In genomic region chr17:24208641-24209042, GRCm38 (mm10) we compare ENCODE assay signal across 8 mouse cellular contexts. TPM values are rescaled to one million over a fixed set of nuclear protein-coding genes. Genes with fewer than 3 reads are reported as not detected.
DNase-seq lines count a peak whose midpoint lies in the region; ATAC-seq lines count a peak whose summit lies in the region.

No protein-coding gene starts in this region.

- H3K9me3 ChIP-seq in heart, embryonic 11.5 days (replicated peaks; ENCODE audit: control insufficient read depth, low read length) = no peaks in the 10 kb centered on the region
- no peaks in the 10 kb centered on the region for H3K9me3 ChIP-seq in heart, embryonic 13.5 days
- no peaks in the 10 kb centered on the region for H3K9me3 ChIP-seq in limb, embryonic 11.5 days (ENCODE audit: control insufficient read depth, low read length)
- H3K9me3 ChIP-seq in neural tube, embryonic 12.5 days = no peaks in the 10 kb centered on the region

- no peak; the same call in 1 of the 2 replicates for ATAC-seq in heart, embryonic 11.5 days (replicated peaks; ENCODE audit: insufficient number of reproducible peaks, low FRiP score, low TSS enrichment)
- no peak for ATAC-seq in heart, embryonic 13.5 days (ENCODE audit: extremely low read depth, insufficient number of reproducible peaks, low FRiP score, low TSS enrichment)
- ATAC-seq in limb, embryonic 11.5 days (ENCODE audit: insufficient number of reproducible peaks, low FRiP score, low TSS enrichment, low read depth) = 0 out of 2 replicates have a peak, but pooled peaks have one; percentile 0
- 0 out of 2 replicates have a peak, but pooled peaks have one; percentile 1 for ATAC-seq in neural tube, embryonic 12.5 days (ENCODE audit: low FRiP score, low read depth)
- no peak for ATAC-seq in CD4-positive, CD25-positive, alpha-beta regulatory T cell, adult 4 months

- peaks cover 32% of the 10 kb centered on the region for H3K27me3 ChIP-seq in heart, embryonic 11.5 days (ENCODE audit: control insufficient read depth, insufficient read depth, low read length)
- peaks cover 51% of the 10 kb centered on the region for H3K27me3 ChIP-seq in heart, embryonic 13.5 days (replicated peaks)
- peaks cover 3% of the 10 kb centered on the region; the same call in 1 of the 2 replicates for H3K27me3 ChIP-seq in limb, embryonic 11.5 days (ENCODE audit: control insufficient read depth, insufficient read depth, low read length)
- H3K27me3 ChIP-seq in neural tube, embryonic 12.5 days (replicated peaks) = peaks cover 25% of the 10 kb centered on the region

- no peak for DNase-seq in heart, adult 18-20 months
- DNase-seq in cerebellum, postnatal 10 days = peak; percentile 63 to 68
- DNase-seq in limb, embryonic 11.5 days (ENCODE audit: low spot score) = peak; percentile 74
- no peak for DNase-seq in right cerebral cortex, postnatal 14 days

- peak overlapping the region; percentile 66 for H3K9ac ChIP-seq in heart, embryonic 11.5 days (ENCODE audit: low read depth, low read length)
- H3K9ac ChIP-seq in heart, embryonic 13.5 days = peak overlapping the region; percentile 83
- peak overlapping the region; percentile 78 for H3K9ac ChIP-seq in limb, embryonic 11.5 days (ENCODE audit: low read length)
- peak overlapping the region; percentile 80 for H3K9ac ChIP-seq in neural tube, embryonic 12.5 days

- peaks cover 61% of the 10 kb centered on the region for H3K4me1 ChIP-seq in heart, embryonic 11.5 days (ENCODE audit: control insufficient read depth, insufficient read depth, low read length)
- peaks cover 82% of the 10 kb centered on the region for H3K4me1 ChIP-seq in heart, embryonic 13.5 days
- H3K4me1 ChIP-seq in limb, embryonic 11.5 days (ENCODE audit: control insufficient read depth, insufficient read depth, low read length) = peaks cover 64% of the 10 kb centered on the region
- H3K4me1 ChIP-seq in neural tube, embryonic 12.5 days = peaks cover 81% of the 10 kb centered on the region

- no peaks in the 10 kb centered on the region for H3K36me3 ChIP-seq in heart, embryonic 11.5 days (ENCODE audit: control insufficient read depth, insufficient read depth, low read length)
- H3K36me3 ChIP-seq in heart, embryonic 13.5 days = no peaks in the 10 kb centered on the region
- no peaks in the 10 kb centered on the region for H3K36me3 ChIP-seq in limb, embryonic 11.5 days (ENCODE audit: control insufficient read depth, insufficient read depth, low read length)
- no peaks in the 10 kb centered on the region for H3K36me3 ChIP-seq in neural tube, embryonic 12.5 days

- H3K27ac ChIP-seq in heart, embryonic 11.5 days (ENCODE audit: low read depth, low read length) = peak overlapping the region; percentile 48
- H3K27ac ChIP-seq in heart, embryonic 13.5 days (replicated peaks) = peak overlapping the region; percentile 67
- peak overlapping the region; percentile 88 for H3K27ac ChIP-seq in limb, embryonic 11.5 days (replicated peaks; ENCODE audit: low read depth, low read length)
- H3K27ac ChIP-seq in neural tube, embryonic 12.5 days = peak overlapping the region; percentile 62

- 3% methylated on average over 29 of the region's 29 CpGs for WGBS in heart, embryonic 11.5 days (ENCODE audit: insufficient replicate concordance)
- WGBS in heart, embryonic 13.5 days = 3% methylated on average over 29 of the region's 29 CpGs
- WGBS in limb, embryonic 11.5 days = under 1% methylated on average over 29 of the region's 29 CpGs
- WGBS in neural tube, embryonic 12.5 days = 2% methylated on average over 29 of the region's 29 CpGs

- peak overlapping the region; percentile 44 for H3K4me3 ChIP-seq in heart, embryonic 11.5 days (ENCODE audit: low read depth, low read length)
- H3K4me3 ChIP-seq in heart, embryonic 13.5 days = peak overlapping the region; percentile 73
- H3K4me3 ChIP-seq in limb, embryonic 11.5 days (ENCODE audit: low read depth, low read length) = peak overlapping the region; percentile 62
- peak overlapping the region; percentile 50 for H3K4me3 ChIP-seq in neural tube, embryonic 12.5 days

- peak overlapping the region; percentile 97 for H3K4me2 ChIP-seq in heart, embryonic 11.5 days
- H3K4me2 ChIP-seq in heart, embryonic 13.5 days = peak overlapping the region; percentile 85
- peak overlapping the region; percentile 86 for H3K4me2 ChIP-seq in limb, embryonic 11.5 days (ENCODE audit: low read depth, severe bottlenecking)
- H3K4me2 ChIP-seq in neural tube, embryonic 12.5 days (replicated peaks) = peak overlapping the region; percentile 93

RNA-seq across cellular contexts. Expression of gene Ntn3, which starts 0.7 kb away (rescaled TPM):
- polyA plus RNA-seq in heart, embryonic 11.5 days (2014; fragmentation: Nextera tagmentation; extraction: Ambion mirVana) = 2.0 TPM in 2 replicates
- under 1 TPM; 0.67 to 0.72 TPM for total RNA-seq in heart, adult 18-20 months (2021)
- 1.9 and 2.0 TPM in 2 replicates for polyA plus RNA-seq in heart, embryonic 13.5 days (2015; fragmentation: Nextera tagmentation; extraction: Ambion mirVana)
- polyA plus RNA-seq in limb, embryonic 11.5 days (2014; fragmentation: Nextera tagmentation; extraction: Ambion mirVana) = 9.2 and 9.5 TPM in 2 replicates
- polyA plus RNA-seq in neural tube, embryonic 12.5 days (2016; fragmentation: Nextera tagmentation; extraction: Ambion mirVana) = 9.0 and 10.6 TPM in 2 replicates
- under 1 TPM in 1 of 2 experiments, not detected in 1; 0.07 TPM for polyA plus RNA-seq in CD4-positive, CD25-positive, alpha-beta regulatory T cell, adult 4 months (2017; shearing (Covaris generic))

RNA-seq across cellular contexts. Expression of gene Tbc1d24, which starts 3.3 kb away (rescaled TPM):
- 4.0 and 5.2 TPM in 2 replicates for polyA plus RNA-seq in heart, embryonic 11.5 days (2014; fragmentation: Nextera tagmentation; extraction: Ambion mirVana)
- total RNA-seq in heart, adult 18-20 months (2021) = 10 to 100 TPM; 12.3 to 14.4 TPM
- polyA plus RNA-seq in heart, embryonic 13.5 days (2015; fragmentation: Nextera tagmentation; extraction: Ambion mirVana) = 4.2 and 5.2 TPM in 2 replicates
- 5.0 and 5.2 TPM in 2 replicates for polyA plus RNA-seq in limb, embryonic 11.5 days (2014; fragmentation: Nextera tagmentation; extraction: Ambion mirVana)
- polyA plus RNA-seq in neural tube, embryonic 12.5 days (2016; fragmentation: Nextera tagmentation; extraction: Ambion mirVana) = 12.4 and 13.0 TPM in 2 replicates
- polyA plus RNA-seq in CD4-positive, CD25-positive, alpha-beta regulatory T cell, adult 4 months (2017; shearing (Covaris generic)) = under 1 TPM; 0.47 to 0.62 TPM

RNA-seq across cellular contexts. Expression of gene Tedc2, which starts 12.0 kb away (rescaled TPM):
- 7.0 and 7.6 TPM in 2 replicates for polyA plus RNA-seq in heart, embryonic 11.5 days (2014; fragmentation: Nextera tagmentation; extraction: Ambion mirVana)
- 1 to 10 TPM; 1.9 to 3.0 TPM for total RNA-seq in heart, adult 18-20 months (2021)
- polyA plus RNA-seq in heart, embryonic 13.5 days (2015; fragmentation: Nextera tagmentation; extraction: Ambion mirVana) = 6.2 and 7.0 TPM in 2 replicates
- polyA plus RNA-seq in limb, embryonic 11.5 days (2014; fragmentation: Nextera tagmentation; extraction: Ambion mirVana) = 21.9 and 23.4 TPM in 2 replicates
- polyA plus RNA-seq in neural tube, embryonic 12.5 days (2016; fragmentation: Nextera tagmentation; extraction: Ambion mirVana) = 13.5 and 14.2 TPM in 2 replicates
- 10 to 100 TPM in 1 of 2 experiments, 1 to 10 TPM in 1; 8.9 to 17.5 TPM for polyA plus RNA-seq in CD4-positive, CD25-positive, alpha-beta regulatory T cell, adult 4 months (2017; shearing (Covaris generic))

RNA-seq across cellular contexts. Expression of gene Atp6v0c, which starts 39.1 kb away (rescaled TPM):
- polyA plus RNA-seq in heart, embryonic 11.5 days (2014; fragmentation: Nextera tagmentation; extraction: Ambion mirVana) = 552 and 561 TPM in 2 replicates
- total RNA-seq in heart, adult 18-20 months (2021) = 100 to 1,000 TPM; 241 to 255 TPM
- 544 and 567 TPM in 2 replicates for polyA plus RNA-seq in heart, embryonic 13.5 days (2015; fragmentation: Nextera tagmentation; extraction: Ambion mirVana)
- 391 and 434 TPM in 2 replicates for polyA plus RNA-seq in limb, embryonic 11.5 days (2014; fragmentation: Nextera tagmentation; extraction: Ambion mirVana)
- 671 and 684 TPM in 2 replicates for polyA plus RNA-seq in neural tube, embryonic 12.5 days (2016; fragmentation: Nextera tagmentation; extraction: Ambion mirVana)
- 100 to 1,000 TPM; 213 to 271 TPM for polyA plus RNA-seq in CD4-positive, CD25-positive, alpha-beta regulatory T cell, adult 4 months (2017; shearing (Covaris generic))

RNA-seq across cellular contexts. Expression of gene Ccnf, which starts 42.6 kb away (rescaled TPM):
- polyA plus RNA-seq in heart, embryonic 11.5 days (2014; fragmentation: Nextera tagmentation; extraction: Ambion mirVana) = 47.4 and 55.2 TPM in 2 replicates
- total RNA-seq in heart, adult 18-20 months (2021) = under 1 TPM; 0.62 to 0.65 TPM
- polyA plus RNA-seq in heart, embryonic 13.5 days (2015; fragmentation: Nextera tagmentation; extraction: Ambion mirVana) = 37.2 and 38.4 TPM in 2 replicates
- polyA plus RNA-seq in limb, embryonic 11.5 days (2014; fragmentation: Nextera tagmentation; extraction: Ambion mirVana) = 103 and 108 TPM in 2 replicates
- polyA plus RNA-seq in neural tube, embryonic 12.5 days (2016; fragmentation: Nextera tagmentation; extraction: Ambion mirVana) = 53.5 and 54.8 TPM in 2 replicates
- 1 to 10 TPM; 4.1 to 6.6 TPM for polyA plus RNA-seq in CD4-positive, CD25-positive, alpha-beta regulatory T cell, adult 4 months (2017; shearing (Covaris generic))

Comparison
In these comparisons a context has a peak if more than half of its experiments do, and no peak if none do; other contexts are left out.
1. ATAC-seq: peak in limb, embryonic 11.5 days (single experiment) and neural tube, embryonic 12.5 days (single experiment); none in heart, embryonic 11.5 days (single experiment), heart, embryonic 13.5 days (single experiment) and CD4-positive, CD25-positive, alpha-beta regulatory T cell, adult 4 months (single experiment).
2. DNase-seq: peak in cerebellum, postnatal 10 days (2 of 2) and limb, embryonic 11.5 days (single experiment); none in heart, adult 18-20 months (0 of 2) and right cerebral cortex, postnatal 14 days (single experiment).
3. Peak in every context shown above with its lines, with median percentiles within 50 percentile points of each other: H3K27ac ChIP-seq, H3K4me2 ChIP-seq, H3K4me3 ChIP-seq and H3K9ac ChIP-seq.